Mouse (Mus musculus) small intestine, adult 10 weeks (tissue): Measurements from ENCODE around the gene Olfr16. TPM values are rescaled to one million over a fixed set of nuclear protein-coding genes. Genes with fewer than 3 reads are reported as not detected.

Source experiments
- polyA plus RNA-seq: library from polyadenylated mRNA; stranded (reverse); fragments of 350-450 nt; fragmentation: Illumina TruSeq; extraction: RNeasy Lipid Tissue Mini Kit (QIAGEN cat#74804); gene quantifications from one replicate; pipeline ENCODE4 v1.2.3, GENCODE M21; 2014; ENCODE audit warnings: low replicate concordance

Gene Olfr16
- not detected for polyA plus RNA-seq

DNA sequence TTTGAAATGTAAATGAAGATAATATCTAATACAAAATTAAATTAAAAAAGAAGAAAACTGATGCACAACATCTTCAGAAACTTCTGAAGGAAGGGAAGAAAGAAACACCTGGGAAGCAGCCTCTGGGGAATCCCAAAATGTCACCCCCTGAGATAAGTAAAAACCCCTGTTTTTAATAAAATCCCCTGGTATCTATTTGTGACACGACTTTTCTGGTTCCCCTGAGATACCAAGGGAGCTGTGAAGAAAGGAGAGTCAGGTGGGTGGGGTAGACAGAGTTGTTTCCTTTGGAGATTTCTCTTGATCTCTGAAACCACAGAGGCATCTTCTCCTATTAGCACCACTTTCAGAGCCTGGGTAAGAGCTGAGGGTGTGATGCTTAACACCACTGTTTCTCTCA lies at the start of gene Olfr16:
TSS of gene Olfr16 (plus strand) at position 250 of the 400 bp plus-strand sequence.

Other genes with a start within 250 kb of the Olfr16 start
- gene Apcs, start 55.4 kb upstream of the Olfr16 start, polyA plus RNA-seq = not detected
- not detected for gene Olfr1408, start 187.0 kb downstream of the Olfr16 start, polyA plus RNA-seq
- not detected for gene Olfr1406, start 240.2 kb downstream of the Olfr16 start, polyA plus RNA-seq
- not detected for gene Olfr218, start 247.4 kb downstream of the Olfr16 start, polyA plus RNA-seq